Mouse (Mus musculus): ENCODE results near the gene Pea15a. TPM values are rescaled to one million over a fixed set of nuclear protein-coding genes. Genes with fewer than 3 reads are reported as not detected.

Pea15a gene
- polyA plus RNA-seq, 1 experiment from 2014 or later = 283 TPM

GRCm38 (mm10) chr1:172192217-172192616 lies 14.4 kb downstream of the Pea15a start:
- Histone ChIP-seq H3K9ac (ENCODE audit: low read depth, low read length) (no peak overlapping the region), H3K4me2 (replicated peaks; ENCODE audit: low read depth, low read length) (no peak overlapping the region), H3K27me3 (ENCODE audit: control insufficient read depth, insufficient read depth, low read length) (no peaks in the 10 kb centered on the region), H3K36me3 (ENCODE audit: control insufficient read depth, insufficient read depth, low read length) (peaks cover 7% of the 10 kb centered on the region), H3K4me3 (ENCODE audit: low read depth, low read length) (no peak overlapping the region), H3K9me3 (ENCODE audit: control insufficient read depth, low read length) (no peaks in the 10 kb centered on the region), H3K27ac (ENCODE audit: low read depth, low read length) (no peak overlapping the region), H3K4me1 (replicated peaks; ENCODE audit: control insufficient read depth, insufficient read depth, low read length) (no peaks in the 10 kb centered on the region)
- 95% methylated on average over 3 of the region's 3 CpGs for WGBS
- ATAC-seq (ENCODE audit: low FRiP score) (no peak), DNase-seq (ENCODE audit: low spot score) (no peak)

GRCm38 (mm10) chr1:172191578-172191977 lies 15.0 kb downstream of the Pea15a start:
- no peaks in the 10 kb centered on the region for H3K27me3 ChIP-seq (ENCODE audit: control insufficient read depth, insufficient read depth, low read length)
- no peak overlapping the region for H3K27ac ChIP-seq (ENCODE audit: low read depth, low read length)
- no peaks in the 10 kb centered on the region for H3K4me1 ChIP-seq (replicated peaks; ENCODE audit: control insufficient read depth, insufficient read depth, low read length)
- H3K36me3 ChIP-seq (ENCODE audit: control insufficient read depth, insufficient read depth, low read length) = peaks cover 6% of the 10 kb centered on the region; the same call in 1 of the 2 replicates
- no peak overlapping the region for H3K4me3 ChIP-seq (ENCODE audit: low read depth, low read length)
- no peak overlapping the region for H3K4me2 ChIP-seq (replicated peaks; ENCODE audit: low read depth, low read length)
- DNase-seq (ENCODE audit: low spot score) (no peak), ATAC-seq (ENCODE audit: low FRiP score) (no peak)
- no peaks in the 10 kb centered on the region for H3K9me3 ChIP-seq (ENCODE audit: control insufficient read depth, low read length)
- 94% methylated on average over 2 of the region's 2 CpGs for WGBS
- no peak overlapping the region for H3K9ac ChIP-seq (ENCODE audit: low read depth, low read length)

DNA sequence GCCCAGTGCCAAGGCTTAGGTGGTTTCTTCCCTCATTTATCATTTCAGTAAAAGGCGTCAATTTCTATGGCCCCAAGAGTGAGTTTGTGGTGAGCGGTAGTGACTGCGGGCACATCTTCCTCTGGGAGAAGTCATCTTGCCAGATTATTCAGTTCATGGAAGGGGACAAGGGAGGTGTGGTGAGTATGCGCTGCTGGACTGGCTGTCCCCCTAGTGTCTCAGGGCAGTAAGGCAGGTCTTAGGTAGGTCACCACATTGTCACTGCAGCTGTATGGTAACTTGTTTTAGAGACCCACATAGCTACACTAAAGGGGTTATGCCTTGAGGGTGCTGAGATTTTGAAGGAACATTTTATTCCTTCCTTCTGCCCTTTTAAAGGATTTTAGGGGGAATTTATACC lies 17.7 kb downstream of the Pea15a start:
- Histone ChIP-seq H3K4me3 (ENCODE audit: low read depth, low read length) (no peak overlapping the region), H3K9me3 (ENCODE audit: control insufficient read depth, low read length) (no peaks in the 10 kb centered on the region), H3K9ac (ENCODE audit: low read depth, low read length) (no peak overlapping the region), H3K27me3 (ENCODE audit: control insufficient read depth, insufficient read depth, low read length) (no peaks in the 10 kb centered on the region), H3K4me1 (replicated peaks; ENCODE audit: control insufficient read depth, insufficient read depth, low read length) (no peaks in the 10 kb centered on the region), H3K4me2 (replicated peaks; ENCODE audit: low read depth, low read length) (no peak overlapping the region), H3K36me3 (ENCODE audit: control insufficient read depth, insufficient read depth, low read length) (peaks cover 7% of the 10 kb centered on the region; the same call in 1 of the 2 replicates), H3K27ac (ENCODE audit: low read depth, low read length) (no peak overlapping the region)
- DNase-seq (ENCODE audit: low spot score) (peak; percentile 52), ATAC-seq (ENCODE audit: low FRiP score) (peak; percentile 57; the same call in 1 of the 2 replicates)
- 67% methylated on average over 4 of the region's 4 CpGs for WGBS

DNA sequence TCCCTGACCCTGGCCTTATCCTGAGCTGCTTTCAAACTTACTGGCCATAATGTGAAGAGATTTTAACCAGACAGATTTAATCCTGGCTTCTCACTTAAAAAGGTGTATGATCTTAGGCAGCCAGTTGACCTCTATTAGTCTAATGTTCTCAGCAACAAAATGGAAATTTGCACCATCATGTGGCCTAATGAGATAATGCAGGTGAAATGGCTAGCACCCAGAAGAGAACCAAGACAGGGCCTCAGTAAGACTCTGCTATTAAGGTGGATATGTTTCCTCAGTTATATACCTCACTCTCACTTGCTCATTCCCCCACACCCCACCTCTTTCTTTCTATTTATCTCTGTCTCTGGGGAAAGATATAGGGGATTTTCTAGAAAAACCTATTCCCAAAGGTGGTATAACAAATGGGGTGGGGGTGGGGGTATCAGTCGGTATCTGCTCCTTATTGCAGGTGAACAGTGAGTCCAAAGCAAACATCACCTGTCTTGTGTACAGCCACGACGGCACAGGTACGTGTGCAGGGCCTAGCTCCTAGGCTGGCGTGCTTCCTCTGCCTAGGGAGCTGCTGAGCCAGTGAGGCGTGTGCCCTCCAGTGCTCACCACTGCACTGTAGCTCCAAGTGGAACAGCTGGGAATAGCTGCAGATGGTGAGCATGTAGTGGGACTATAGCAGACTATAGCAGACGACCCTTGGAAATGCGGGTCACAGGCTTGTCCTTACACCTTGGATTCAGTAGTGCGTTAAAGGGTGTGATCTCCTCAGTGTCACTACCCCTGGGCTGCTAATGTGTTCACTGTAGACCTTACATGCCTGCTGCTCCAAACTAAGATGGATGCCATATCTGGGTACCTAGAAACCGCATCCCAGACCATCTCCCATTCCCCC lies 20.0 kb downstream of the Pea15a start:
- Histone ChIP-seq H3K27me3 (ENCODE audit: control insufficient read depth, insufficient read depth, low read length) (no peaks in the 10 kb centered on the region), H3K4me2 (replicated peaks; ENCODE audit: low read depth, low read length) (no peak overlapping the region), H3K9me3 (ENCODE audit: control insufficient read depth, low read length) (no peaks in the 10 kb centered on the region), H3K36me3 (ENCODE audit: control insufficient read depth, insufficient read depth, low read length) (0 out of 2 replicates have a peak, but pooled peaks cover 7% of the 10 kb centered on the region), H3K27ac (ENCODE audit: low read depth, low read length) (no peak overlapping the region), H3K9ac (ENCODE audit: low read depth, low read length) (no peak overlapping the region), H3K4me3 (ENCODE audit: low read depth, low read length) (no peak overlapping the region), H3K4me1 (replicated peaks; ENCODE audit: control insufficient read depth, insufficient read depth, low read length) (no peaks in the 10 kb centered on the region)
- WGBS = 95% methylated on average over 10 of the region's 10 CpGs
- ATAC-seq (ENCODE audit: low FRiP score) = no peak; the same call in 1 of the 2 replicates
- DNase-seq (ENCODE audit: low spot score) = no peak

DNA sequence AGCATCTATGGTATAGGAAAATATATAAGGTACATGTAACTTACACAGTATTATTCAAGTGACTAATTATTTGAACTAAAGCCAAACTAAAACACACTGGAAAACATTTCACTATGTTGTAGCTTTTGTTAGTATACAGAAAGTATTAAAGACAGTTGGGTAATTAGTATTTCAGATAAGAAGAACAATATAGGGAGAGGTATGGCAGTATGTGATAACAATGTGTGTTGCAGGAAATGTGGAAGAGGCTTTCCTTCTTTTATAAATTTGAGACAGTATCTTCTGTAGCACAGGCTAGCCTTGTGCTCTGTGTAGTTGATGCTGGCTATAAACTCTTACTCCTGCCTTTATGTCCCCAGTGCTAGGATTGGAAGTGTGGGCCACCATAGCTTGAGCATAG lies 22.7 kb downstream of the Pea15a start:
- 0 out of 2 replicates have a peak, but pooled peaks cover 7% of the 10 kb centered on the region for H3K36me3 ChIP-seq (ENCODE audit: control insufficient read depth, insufficient read depth, low read length)
- H3K4me2 ChIP-seq (replicated peaks; ENCODE audit: low read depth, low read length) = no peak overlapping the region
- ATAC-seq (ENCODE audit: low FRiP score) (no peak), DNase-seq (ENCODE audit: low spot score) (no peak)
- no peak overlapping the region for H3K4me3 ChIP-seq (ENCODE audit: low read depth, low read length)
- no peaks in the 10 kb centered on the region for H3K9me3 ChIP-seq (ENCODE audit: control insufficient read depth, low read length)
- no peak overlapping the region for H3K9ac ChIP-seq (ENCODE audit: low read depth, low read length)
- no peak overlapping the region for H3K27ac ChIP-seq (ENCODE audit: low read depth, low read length)
- H3K27me3 ChIP-seq (ENCODE audit: control insufficient read depth, insufficient read depth, low read length) = no peaks in the 10 kb centered on the region
- H3K4me1 ChIP-seq (replicated peaks; ENCODE audit: control insufficient read depth, insufficient read depth, low read length) = no peaks in the 10 kb centered on the region

DNA sequence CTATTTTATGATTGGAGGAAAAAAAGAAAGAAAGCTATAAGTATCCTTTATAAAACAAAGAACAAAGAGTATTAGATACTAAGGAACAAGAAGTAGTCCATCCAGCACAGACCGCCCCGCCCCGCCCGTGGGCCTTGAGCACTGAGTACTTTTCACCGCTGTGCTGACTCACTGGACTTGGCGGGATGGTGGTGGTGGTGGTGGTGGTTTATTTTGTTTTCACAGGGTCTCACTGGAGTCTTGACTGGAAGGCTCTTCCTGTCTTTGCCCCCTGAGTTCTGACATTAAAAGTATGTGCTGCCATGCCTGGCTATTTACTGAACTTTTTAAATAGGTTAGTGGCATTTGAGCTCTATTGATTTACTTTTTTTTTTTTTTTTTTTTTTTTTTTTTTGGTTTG lies 23.5 kb downstream of the Pea15a start:
- H3K4me2 ChIP-seq (replicated peaks; ENCODE audit: low read depth, low read length) = no peak overlapping the region
- no peaks in the 10 kb centered on the region for H3K4me1 ChIP-seq (replicated peaks; ENCODE audit: control insufficient read depth, insufficient read depth, low read length)
- no peaks in the 10 kb centered on the region for H3K27me3 ChIP-seq (ENCODE audit: control insufficient read depth, insufficient read depth, low read length)
- H3K36me3 ChIP-seq (ENCODE audit: control insufficient read depth, insufficient read depth, low read length) = peaks cover 9% of the 10 kb centered on the region
- no peak overlapping the region for H3K4me3 ChIP-seq (ENCODE audit: low read depth, low read length)
- no peak overlapping the region for H3K9ac ChIP-seq (ENCODE audit: low read depth, low read length)
- no peak overlapping the region for H3K27ac ChIP-seq (ENCODE audit: low read depth, low read length)
- no peak for DNase-seq (ENCODE audit: low spot score)
- no peaks in the 10 kb centered on the region for H3K9me3 ChIP-seq (ENCODE audit: control insufficient read depth, low read length)
- no peak for ATAC-seq (ENCODE audit: low FRiP score)
- over 99% methylated on average over 6 of the region's 6 CpGs for WGBS

GRCm38 (mm10) chr1:172181777-172182176 lies 24.8 kb downstream of the Pea15a start:
- Histone ChIP-seq H3K27me3 (ENCODE audit: control insufficient read depth, insufficient read depth, low read length) (no peaks in the 10 kb centered on the region), H3K4me2 (replicated peaks; ENCODE audit: low read depth, low read length) (no peak overlapping the region), H3K4me1 (replicated peaks; ENCODE audit: control insufficient read depth, insufficient read depth, low read length) (no peaks in the 10 kb centered on the region), H3K9me3 (ENCODE audit: control insufficient read depth, low read length) (no peaks in the 10 kb centered on the region), H3K36me3 (ENCODE audit: control insufficient read depth, insufficient read depth, low read length) (peaks cover 6% of the 10 kb centered on the region), H3K27ac (ENCODE audit: low read depth, low read length) (no peak overlapping the region), H3K4me3 (ENCODE audit: low read depth, low read length) (no peak overlapping the region), H3K9ac (ENCODE audit: low read depth, low read length) (no peak overlapping the region)
- WGBS = 92% methylated on average over 3 of the region's 3 CpGs
- DNase-seq (ENCODE audit: low spot score) (no peak), ATAC-seq (ENCODE audit: low FRiP score) (no peak)

GRCm38 (mm10) chr1:172180881-172181280 lies 25.7 kb downstream of the Pea15a start:
- WGBS = 67% methylated on average over 4 of the region's 4 CpGs
- H3K4me1 ChIP-seq (replicated peaks; ENCODE audit: control insufficient read depth, insufficient read depth, low read length) = no peaks in the 10 kb centered on the region
- H3K36me3 ChIP-seq (ENCODE audit: control insufficient read depth, insufficient read depth, low read length) = peaks cover 3% of the 10 kb centered on the region
- no peak overlapping the region for H3K4me3 ChIP-seq (ENCODE audit: low read depth, low read length)
- no peaks in the 10 kb centered on the region for H3K27me3 ChIP-seq (ENCODE audit: control insufficient read depth, insufficient read depth, low read length)
- no peak overlapping the region for H3K4me2 ChIP-seq (replicated peaks; ENCODE audit: low read depth, low read length)
- ATAC-seq (ENCODE audit: low FRiP score) (no peak), DNase-seq (ENCODE audit: low spot score) (no peak)
- no peaks in the 10 kb centered on the region for H3K9me3 ChIP-seq (ENCODE audit: control insufficient read depth, low read length)
- no peak overlapping the region for H3K9ac ChIP-seq (ENCODE audit: low read depth, low read length)
- no peak overlapping the region for H3K27ac ChIP-seq (ENCODE audit: low read depth, low read length)

GRCm38 (mm10) chr1:172179102-172179501 lies 27.5 kb downstream of the Pea15a start:
- ATAC-seq (ENCODE audit: low FRiP score) (no peak), DNase-seq (ENCODE audit: low spot score) (no peak)
- H3K4me2 ChIP-seq (replicated peaks; ENCODE audit: low read depth, low read length) = no peak overlapping the region
- H3K4me1 ChIP-seq (replicated peaks; ENCODE audit: control insufficient read depth, insufficient read depth, low read length) = no peaks in the 10 kb centered on the region
- no peak overlapping the region for H3K4me3 ChIP-seq (ENCODE audit: low read depth, low read length)
- 87% methylated on average over 7 of the region's 7 CpGs for WGBS
- H3K27ac ChIP-seq (ENCODE audit: low read depth, low read length) = no peak overlapping the region
- no peaks in the 10 kb centered on the region for H3K27me3 ChIP-seq (ENCODE audit: control insufficient read depth, insufficient read depth, low read length)
- peaks cover 4% of the 10 kb centered on the region for H3K36me3 ChIP-seq (ENCODE audit: control insufficient read depth, insufficient read depth, low read length)
- H3K9ac ChIP-seq (ENCODE audit: low read depth, low read length) = no peak overlapping the region
- H3K9me3 ChIP-seq (ENCODE audit: control insufficient read depth, low read length) = no peaks in the 10 kb centered on the region
